Mouse (Mus musculus) E14TG2a.4 (cell line): Measurements from ENCODE around the gene Tnni3k.

ENCODE experiments used
- H3K27me3 ChIP-seq: 2 replicates; pipeline ENCODE4 v1.6.1; 2014; ENCODE audit warnings: low read length, control low read depth; ENCODE audit not compliant: insufficient read depth
- H3K36me3 ChIP-seq: 2 replicates; pipeline ENCODE4 v1.6.1; 2014; ENCODE audit warnings: low read length, control low read depth; ENCODE audit not compliant: insufficient read depth
- H3K4me1 ChIP-seq: replicated peaks from 2 replicates; pipeline ENCODE4 v1.6.1; 2014; ENCODE audit warnings: low read depth, low read length, control low read depth
- H3K4me3 ChIP-seq: replicated peaks from 2 replicates; pipeline ENCODE4 v1.5.1; 2014; ENCODE audit warnings: mild to moderate bottlenecking, low read length
- H3K9me3 ChIP-seq: 2 replicates; pipeline ENCODE4 v1.6.1; 2014; ENCODE audit warnings: low read length, control low read depth
- CTCF ChIP-seq: conservative IDR thresholded peaks from 2 replicates; pipeline ENCODE4 v1.5.1; 2014; ENCODE audit warnings: low read length
- NANOG ChIP-seq: IDR thresholded peaks from 2 replicates; pipeline ENCODE4 v1.6.1; 2014; ENCODE audit warnings: borderline replicate concordance, low read length, mixed read lengths
- POU5F1 ChIP-seq: IDR thresholded peaks from 2 replicates; pipeline ENCODE4 v1.6.1; 2014; ENCODE audit warnings: low read length, borderline replicate concordance

Gene Tnni3k

GRCm38 (mm10) chr3:155056606-155057005, 1.4 kb upstream of the Tnni3k start:
- TF ChIP-seq POU5F1 (no peak), CTCF (no peak), NANOG (no peak)
- no peaks in the 10 kb centered on the region for H3K27me3 ChIP-seq
- H3K36me3 ChIP-seq, result no peaks in the 10 kb centered on the region
- no peaks in the 10 kb centered on the region for H3K4me1 ChIP-seq
- no peak overlapping the region for H3K4me3 ChIP-seq
- H3K9me3 ChIP-seq, result no peaks in the 10 kb centered on the region

- Histone ChIP-seq H3K27me3 (no peaks in the 10 kb centered on the region), H3K4me1 (no peaks in the 10 kb centered on the region), H3K4me3 (no peak overlapping the region), H3K9me3 (no peaks in the 10 kb centered on the region), H3K36me3 (no peaks in the 10 kb centered on the region)
- TF ChIP-seq CTCF, result no peak
- TF ChIP-seq NANOG, result no peak
- TF ChIP-seq POU5F1, result no peak
Measured at GRCm38 (mm10) chr3:155053189-155053588, 2.0 kb downstream of the Tnni3k start.

GRCm38 (mm10) chr3:155052021-155052420, 3.2 kb downstream of the Tnni3k start:
- Histone ChIP-seq H3K4me3 (no peak overlapping the region), H3K9me3 (no peaks in the 10 kb centered on the region), H3K36me3 (no peaks in the 10 kb centered on the region), H3K27me3 (no peaks in the 10 kb centered on the region), H3K4me1 (no peaks in the 10 kb centered on the region)
- TF ChIP-seq POU5F1 (no peak), CTCF (no peak), NANOG (no peak)

GRCm38 (mm10) chr3:155039012-155039836, 16.0 kb downstream of the Tnni3k start:
- TF ChIP-seq CTCF (no peak), NANOG (0 out of 2 replicates have a peak, but pooled peaks have one; percentile 42)
- H3K4me1 ChIP-seq, result peaks cover 14% of the 10 kb centered on the region
- H3K4me3 ChIP-seq, result no peak overlapping the region
- no peaks in the 10 kb centered on the region for H3K36me3 ChIP-seq
- H3K9me3 ChIP-seq, result no peaks in the 10 kb centered on the region
- H3K27me3 ChIP-seq, result no peaks in the 10 kb centered on the region

GRCm38 (mm10) chr3:155034323-155034722, 20.9 kb downstream of the Tnni3k start:
- Histone ChIP-seq H3K9me3 (no peaks in the 10 kb centered on the region), H3K4me3 (no peak overlapping the region), H3K36me3 (no peaks in the 10 kb centered on the region), H3K4me1 (peaks cover 8% of the 10 kb centered on the region), H3K27me3 (no peaks in the 10 kb centered on the region)
- TF ChIP-seq CTCF (peak; percentile 62), NANOG (no peak), POU5F1 (no peak)

- no peaks in the 10 kb centered on the region for H3K9me3 ChIP-seq
- H3K27me3 ChIP-seq, result no peaks in the 10 kb centered on the region
- H3K36me3 ChIP-seq, result no peaks in the 10 kb centered on the region
- H3K4me3 ChIP-seq, result no peak overlapping the region
- no peaks in the 10 kb centered on the region for H3K4me1 ChIP-seq
- TF ChIP-seq POU5F1 (no peak), CTCF (no peak), NANOG (no peak)
Measured at GRCm38 (mm10) chr3:155030200-155030599, 25.0 kb downstream of the Tnni3k start.

GRCm38 (mm10) chr3:155002781-155003180, 52.4 kb downstream of the Tnni3k start:
- no peak overlapping the region for H3K4me3 ChIP-seq
- no peak for TF ChIP-seq CTCF
- TF ChIP-seq POU5F1, result no peak
- no peak for TF ChIP-seq NANOG
- no peaks in the 10 kb centered on the region for H3K27me3 ChIP-seq
- no peaks in the 10 kb centered on the region for H3K4me1 ChIP-seq
- H3K36me3 ChIP-seq, result no peaks in the 10 kb centered on the region
- H3K9me3 ChIP-seq, result no peaks in the 10 kb centered on the region

- Histone ChIP-seq H3K9me3 (no peaks in the 10 kb centered on the region), H3K4me3 (no peak overlapping the region), H3K4me1 (no peaks in the 10 kb centered on the region), H3K36me3 (no peaks in the 10 kb centered on the region), H3K27me3 (no peaks in the 10 kb centered on the region)
- TF ChIP-seq NANOG, result no peak
- TF ChIP-seq CTCF, result no peak
- no peak for TF ChIP-seq POU5F1
Measured at GRCm38 (mm10) chr3:155001056-155001455, 54.2 kb downstream of the Tnni3k start.

- Histone ChIP-seq H3K9me3 (no peaks in the 10 kb centered on the region), H3K36me3 (no peaks in the 10 kb centered on the region), H3K4me3 (no peak overlapping the region), H3K4me1 (no peaks in the 10 kb centered on the region), H3K27me3 (no peaks in the 10 kb centered on the region)
- TF ChIP-seq CTCF, result no peak
- no peak for TF ChIP-seq NANOG
- TF ChIP-seq POU5F1, result no peak
Measured at GRCm38 (mm10) chr3:154992678-154993077, 62.5 kb downstream of the Tnni3k start.
